Mouse (Mus musculus): ENCODE measurements around the gene Pigw. TPM values are rescaled to one million over a fixed set of nuclear protein-coding genes. Genes with fewer than 3 reads are reported as not detected.
"Not testable (repeated sequence)": the region's sequence is repeated elsewhere in the genome, so short reads cannot be mapped to it uniquely, and the experiment has no call there.

Gene Pigw
- polyA plus RNA-seq, 2 experiments = 1.2 to 4.1 TPM

GRCm38 (mm10) chr11:84880971-84881370 is 886 bp upstream of the Pigw start:
- 47% methylated on average over 9 of the region's 9 CpGs for WGBS (ENCODE audit: insufficient replicate concordance)
- no peaks in the 10 kb centered on the region for H3K27me3 ChIP-seq (ENCODE audit: control insufficient read depth, insufficient read depth, low read length)
- H3K9ac ChIP-seq (replicated peaks) = peak overlapping the region; percentile 89
- peak in 1 of 3 experiments; percentile 52 for DNase-seq (ENCODE audit: low read depth in 3 of 3, low spot score in 3 of 3)
- H3K36me3 ChIP-seq (replicated peaks; ENCODE audit: control insufficient read depth, insufficient read depth, low read depth) = peaks cover 19% of the 10 kb centered on the region
- peak overlapping the region; percentile 55 for H3K27ac ChIP-seq
- peak overlapping the region; percentile 81 to 91 for H3K4me3 ChIP-seq (ENCODE audit: insufficient read depth in 1 of 2, low read depth in 2 of 2, low read length in 2 of 2)
- H3K4me2 ChIP-seq (ENCODE audit: low read depth) = peak overlapping the region; percentile 99
- peaks cover 13 to 18% of the 10 kb centered on the region in 2 experiments for H3K4me1 ChIP-seq (replicated peaks; ENCODE audit: control insufficient read depth in 2 of 2, insufficient read depth in 2 of 2, low read length in 1 of 2)
- no peaks in the 10 kb centered on the region for H3K9me3 ChIP-seq (ENCODE audit: control insufficient read depth, low read length)
- TF ChIP-seq CTCF (IDR thresholded peaks at IDR 0.05; ENCODE audit: low read depth) = no peak
- no peak for TF ChIP-seq EP300 (IDR thresholded peaks at IDR 0.05; ENCODE audit: low read depth)
- ATAC-seq (ENCODE audit: insufficient read depth) = no peak

GRCm38 (mm10) chr11:84880465-84880961 is 428 bp upstream of the Pigw start:
- peaks cover 20% of the 10 kb centered on the region for H3K36me3 ChIP-seq (replicated peaks; ENCODE audit: control insufficient read depth, insufficient read depth, low read depth)
- WGBS (ENCODE audit: insufficient replicate concordance) = under 1% methylated on average over 24 of the region's 24 CpGs

DNA sequence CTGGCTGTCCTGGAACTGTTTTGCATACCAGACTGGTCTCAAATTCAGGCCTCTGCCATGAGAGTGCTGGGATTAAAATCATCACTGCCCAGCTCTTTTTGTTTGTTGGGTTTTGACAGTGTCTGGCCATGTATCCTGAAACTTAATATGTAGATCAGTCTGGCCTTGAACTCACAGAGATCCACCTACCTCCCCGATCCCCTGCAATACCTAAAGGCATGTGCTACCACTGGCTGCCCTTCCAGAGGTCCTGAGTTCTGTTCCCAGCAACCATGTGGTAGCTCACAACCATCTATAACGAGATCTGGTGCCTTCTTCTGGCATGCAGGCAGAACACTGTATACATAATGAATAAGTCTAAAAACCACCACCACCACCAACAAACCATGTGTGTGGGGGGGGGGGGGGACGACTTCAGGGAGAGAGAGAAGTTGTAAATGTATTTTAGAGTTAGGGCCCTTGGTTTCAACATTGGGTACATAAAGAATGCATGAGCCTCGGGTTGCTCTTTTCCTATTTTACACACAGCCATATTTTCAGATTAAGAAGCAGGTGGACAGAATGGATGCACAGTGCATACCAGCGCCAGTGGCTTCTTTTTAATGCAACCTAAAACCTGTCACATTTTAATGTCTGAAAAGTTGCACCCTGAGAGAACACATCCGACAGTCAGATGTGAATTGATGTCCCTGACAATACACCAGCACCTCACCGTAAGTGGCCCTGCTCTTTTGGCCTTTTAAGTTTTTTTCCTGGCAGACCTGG is 896 bp downstream of the Pigw start:
- no peaks in the 10 kb centered on the region for H3K9me3 ChIP-seq (ENCODE audit: control insufficient read depth, low read length)
- peak overlapping the region; percentile 73 for H3K27ac ChIP-seq
- TF ChIP-seq EP300 (IDR thresholded peaks at IDR 0.05; ENCODE audit: low read depth) = no peak
- TF ChIP-seq CTCF (IDR thresholded peaks at IDR 0.05; ENCODE audit: low read depth) = no peak
- peak overlapping the region; percentile 89 for H3K9ac ChIP-seq (replicated peaks)
- peak overlapping the region; percentile 99 for H3K4me2 ChIP-seq (ENCODE audit: low read depth)
- no peak for ATAC-seq (ENCODE audit: insufficient read depth)
- H3K36me3 ChIP-seq (replicated peaks; ENCODE audit: control insufficient read depth, insufficient read depth, low read depth) = peaks cover 15% of the 10 kb centered on the region
- 5% methylated on average over 6 of the region's 7 CpGs for WGBS (ENCODE audit: insufficient replicate concordance)
- H3K27me3 ChIP-seq (ENCODE audit: control insufficient read depth, insufficient read depth, low read length) = no peaks in the 10 kb centered on the region
- H3K4me1 ChIP-seq (replicated peaks; ENCODE audit: control insufficient read depth in 2 of 2, insufficient read depth in 2 of 2, low read length in 1 of 2) = peaks cover 15 to 18% of the 10 kb centered on the region in 2 experiments
- DNase-seq (ENCODE audit: low read depth in 3 of 3, low spot score in 3 of 3) = no peak
- H3K4me3 ChIP-seq (ENCODE audit: insufficient read depth in 1 of 2, low read depth in 2 of 2, low read length in 2 of 2) = peak overlapping the region; percentile 81 to 91

More at GRCm38 (mm10) chr11:84880465-84880961, 428 bp upstream of the Pigw start:
- Histone ChIP-seq H3K4me1 (replicated peaks; ENCODE audit: control insufficient read depth in 2 of 2, insufficient read depth in 2 of 2, low read length in 1 of 2) (peaks cover 13 to 18% of the 10 kb centered on the region in 2 experiments), H3K27ac (peak overlapping the region; percentile 55), H3K4me3 (ENCODE audit: insufficient read depth in 1 of 2, low read depth in 2 of 2, low read length in 2 of 2) (peak overlapping the region; percentile 81 to 91), H3K27me3 (ENCODE audit: control insufficient read depth, insufficient read depth, low read length) (no peaks in the 10 kb centered on the region), H3K4me2 (ENCODE audit: low read depth) (peak overlapping the region; percentile 99), H3K9ac (replicated peaks) (peak overlapping the region; percentile 89), H3K9me3 (ENCODE audit: control insufficient read depth, low read length) (no peaks in the 10 kb centered on the region)
- peak; percentile 63 for TF ChIP-seq CTCF (IDR thresholded peaks at IDR 0.05; ENCODE audit: low read depth)
- no peak for TF ChIP-seq EP300 (IDR thresholded peaks at IDR 0.05; ENCODE audit: low read depth)
- no peak for DNase-seq (ENCODE audit: low read depth in 3 of 3, low spot score in 3 of 3)
- ATAC-seq (ENCODE audit: insufficient read depth) = peak; percentile 44

DNA sequence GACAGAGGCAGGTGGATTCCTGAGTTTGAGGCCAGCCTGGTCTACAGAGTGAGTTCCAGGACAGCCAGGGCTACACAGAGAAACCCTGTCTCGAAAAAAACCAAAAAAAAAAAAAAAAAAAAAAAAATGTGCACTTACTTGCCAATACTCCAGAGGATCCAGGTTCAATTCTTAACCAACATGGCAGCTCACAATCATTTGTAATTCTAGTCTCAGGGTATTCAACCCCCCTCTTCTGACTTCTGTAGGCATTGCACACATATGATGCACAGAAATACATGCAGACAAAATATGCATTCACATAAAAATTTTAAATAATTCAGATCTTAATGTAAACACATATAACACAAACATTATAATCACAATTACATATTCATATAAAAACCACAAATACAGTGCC is 4.1 kb downstream of the Pigw start:
- H3K27me3 ChIP-seq (ENCODE audit: control insufficient read depth, insufficient read depth, low read length); H3K36me3 ChIP-seq (replicated peaks; ENCODE audit: control insufficient read depth, insufficient read depth, low read depth); DNase-seq (ENCODE audit: low read depth in 3 of 3, low spot score in 3 of 3); ATAC-seq (ENCODE audit: insufficient read depth); H3K9ac ChIP-seq (replicated peaks); H3K9me3 ChIP-seq (ENCODE audit: control insufficient read depth, low read length); H3K4me3 ChIP-seq (ENCODE audit: insufficient read depth in 1 of 2, low read depth in 2 of 2, low read length in 2 of 2); H3K27ac ChIP-seq; H3K4me2 ChIP-seq (ENCODE audit: low read depth): not testable (repeated sequence)
- H3K4me1 ChIP-seq (replicated peaks; ENCODE audit: control insufficient read depth in 2 of 2, insufficient read depth in 2 of 2, low read length in 1 of 2) = peaks cover 22 to 26% of the 10 kb centered on the region in 2 experiments
- no CpG with 5 or more reads among the region's 1 CpGs for WGBS (ENCODE audit: insufficient replicate concordance)

DNA sequence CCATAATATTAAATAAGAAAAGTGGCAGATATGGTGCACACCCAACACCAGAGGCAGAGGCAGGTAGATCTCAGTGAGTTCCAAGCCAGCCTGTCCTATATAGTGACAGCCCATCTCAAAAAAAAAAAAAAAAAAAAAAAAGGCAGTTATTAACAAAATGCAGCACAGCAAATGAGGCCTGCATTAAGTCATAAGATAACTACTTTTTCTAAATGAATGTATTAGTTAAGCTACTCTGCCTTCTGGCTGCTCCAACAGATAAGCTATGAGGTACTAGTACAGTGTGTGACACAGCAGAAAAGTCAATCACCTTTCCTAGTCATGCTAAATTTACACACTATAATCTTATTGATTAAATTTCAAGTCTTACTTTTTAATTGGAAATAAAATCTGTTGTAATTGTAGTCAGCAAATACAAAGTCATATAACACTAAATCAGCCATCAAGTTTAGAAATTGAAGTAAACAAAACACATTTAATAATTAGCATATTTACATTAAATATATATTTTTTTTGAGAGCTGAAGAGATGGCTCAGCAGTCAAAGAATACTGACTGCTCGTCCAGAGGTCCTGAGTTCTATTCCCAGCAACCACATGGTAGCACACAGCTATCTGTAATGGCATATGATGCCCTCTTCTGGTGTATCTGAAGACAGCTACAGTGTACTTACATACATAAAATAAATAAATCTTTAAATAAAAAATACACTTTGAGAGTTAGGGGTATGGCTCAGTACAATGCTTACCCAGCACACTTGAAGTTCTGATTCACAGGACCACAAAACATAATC is 6.8 kb downstream of the Pigw start:
- H3K4me1 ChIP-seq (replicated peaks; ENCODE audit: control insufficient read depth in 2 of 2, insufficient read depth in 2 of 2, low read length in 1 of 2) = peaks cover 13 to 16% of the 10 kb centered on the region in 2 experiments
- H3K27me3 ChIP-seq (ENCODE audit: control insufficient read depth, insufficient read depth, low read length) = no peaks in the 10 kb centered on the region
- peak overlapping the region; percentile 14 to 93; a peak in 3 of 4 replicates for H3K4me3 ChIP-seq (ENCODE audit: insufficient read depth in 1 of 2, low read depth in 2 of 2, low read length in 2 of 2)
- peak; percentile 52 for ATAC-seq (ENCODE audit: insufficient read depth)
- TF ChIP-seq CTCF (IDR thresholded peaks at IDR 0.05; ENCODE audit: low read depth) (peak; percentile 48; the same call in 1 of the 2 replicates), EP300 (IDR thresholded peaks at IDR 0.05; ENCODE audit: low read depth) (peak; percentile 90)
- peaks cover 9% of the 10 kb centered on the region for H3K36me3 ChIP-seq (replicated peaks; ENCODE audit: control insufficient read depth, insufficient read depth, low read depth)
- 37% methylated on average over 1 of the region's 1 CpGs for WGBS (ENCODE audit: insufficient replicate concordance)
- DNase-seq (ENCODE audit: low read depth in 3 of 3, low spot score in 3 of 3) = peak; percentile 71 to 77 (median 73)
- H3K9me3 ChIP-seq (ENCODE audit: control insufficient read depth, low read length) = no peaks in the 10 kb centered on the region
- H3K4me2 ChIP-seq (ENCODE audit: low read depth) = peak overlapping the region; percentile 89
- peak overlapping the region; percentile 98 for H3K27ac ChIP-seq
- peak overlapping the region; percentile 74 for H3K9ac ChIP-seq (replicated peaks)

Measured in liver, embryonic 14.5 days (tissue).